Mouse (Mus musculus) kidney, postnatal 0 days (tissue): ENCODE results near the gene Pik3r2. TPM values are rescaled to one million over a fixed set of nuclear protein-coding genes. Genes with fewer than 3 reads are reported as not detected.

Experiments
- ATAC-seq: fragments of 200-750 bp; cut with Nextera tagmentation; replicated peaks from 2 replicates; pipeline ENCODE4 v1.8.0; 2017; ENCODE audit warnings: low read depth, moderate number of reproducible peaks, moderate TSS enrichment, moderate library complexity; ENCODE audit not compliant: low FRiP score
- DNase-seq: peaks from one replicate; pipeline ENCODE4 v3.0.0-alpha.2; 2016; ENCODE audit warnings: low spot score
- H3K27ac ChIP-seq: fragments of 300-500 bp; sonication (generic); 2 replicates; pipeline ENCODE4 v1.5.1; 2014; ENCODE audit warnings: mild to moderate bottlenecking
- H3K27me3 ChIP-seq: fragments of 300-500 bp; sonication (generic); 2 replicates; pipeline ENCODE4 v1.6.1; 2014; ENCODE audit warnings: low read length, mixed read lengths; ENCODE audit not compliant: insufficient read depth
- H3K36me3 ChIP-seq: fragments of 300-500 bp; sonication (generic); 2 replicates; pipeline ENCODE4 v1.6.1; 2014; ENCODE audit warnings: low read length, mixed read lengths; ENCODE audit not compliant: insufficient read depth
- H3K4me1 ChIP-seq: fragments of 300-500 bp; sonication (generic); replicated peaks from 2 replicates; pipeline ENCODE4 v1.6.1; 2014; ENCODE audit warnings: antibody characterized with exemption, low read length, mixed read lengths; ENCODE audit not compliant: insufficient read depth
- H3K4me2 ChIP-seq: fragments of 300-500 bp; sonication (generic); 2 replicates; pipeline ENCODE4 v1.6.1; 2014; ENCODE audit warnings: mild to moderate bottlenecking, low read length, moderate library complexity, mixed read lengths
- H3K4me3 ChIP-seq: fragments of 300-500 bp; sonication (generic); replicated peaks from 2 replicates; pipeline ENCODE4 v1.5.1; 2014; ENCODE audit warnings: low read depth, low read length
- H3K9ac ChIP-seq: fragments of 300-500 bp; sonication (generic); 2 replicates; pipeline ENCODE4 v1.6.1; 2014; ENCODE audit warnings: low read depth, low read length
- H3K9me3 ChIP-seq: fragments of 300-500 bp; sonication (generic); replicated peaks from 2 replicates; pipeline ENCODE4 v1.6.1; 2016; ENCODE audit warnings: low read length, inconsistent platforms, mixed read lengths
- CTCF ChIP-seq: IDR thresholded peaks from 2 replicates; pipeline ENCODE4 v1.5.1; 2016; ENCODE audit warnings: antibody characterized with exemption, low read depth, mild to moderate bottlenecking, moderate library complexity
- WGBS: fragments of 180-500 bp; shearing (Covaris S2); extraction: QIAGEN DNeasy Blood & Tissue Kit; methylation state at CpG from one replicate; pipeline ENCODE4 v1.1.7; 2014; 5-methylcytosine and 5-hydroxymethylcytosine counted together
- polyA plus RNA-seq: library from polyadenylated mRNA; unstranded; fragments of >200 nt; fragmentation: Nextera tagmentation; extraction: Ambion mirVana; gene quantifications from 2 replicates; pipeline ENCODE4 v1.2.1, GENCODE M21; 2015

Pik3r2 gene
- polyA plus RNA-seq, 1 experiment from 2014 or later: 43.8 TPM

DNA sequence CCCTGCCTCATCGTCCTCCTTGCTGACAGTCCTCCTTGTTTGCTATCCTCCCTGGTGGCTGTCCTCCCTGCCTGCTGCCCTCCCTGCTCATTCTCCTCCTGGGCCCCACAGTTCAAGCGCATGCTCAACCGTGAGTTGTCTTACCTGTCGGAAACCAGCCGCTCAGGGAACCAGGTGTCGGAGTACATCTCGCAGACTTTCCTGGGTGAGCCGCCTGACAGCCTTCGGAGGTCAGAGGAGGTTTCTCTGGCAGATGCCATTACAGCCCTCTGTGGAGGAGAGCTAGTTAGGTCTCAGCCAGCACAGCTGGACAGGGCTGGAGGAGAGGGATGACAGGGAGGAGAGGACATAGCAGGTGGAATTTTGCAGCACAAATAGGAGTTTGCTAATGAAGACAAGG is 29.8 kb downstream of the Pik3r2 start:
- H3K4me1 ChIP-seq: 0 out of 2 replicates have a peak, but pooled peaks cover 20% of the 10 kb centered on the region
- 51% methylated on average over 9 of the region's 9 CpGs for WGBS
- 0 out of 2 replicates have a peak, but pooled peaks cover 6% of the 10 kb centered on the region for H3K27me3 ChIP-seq
- no peak overlapping the region for H3K27ac ChIP-seq
- no peak overlapping the region for H3K4me2 ChIP-seq
- ATAC-seq: no peak
- no peak for DNase-seq
- no peak overlapping the region for H3K9ac ChIP-seq
- no peak for TF ChIP-seq CTCF
- no peaks in the 10 kb centered on the region for H3K36me3 ChIP-seq
- no peaks in the 10 kb centered on the region for H3K9me3 ChIP-seq
- no peak overlapping the region for H3K4me3 ChIP-seq

- DNase-seq (no peak), ATAC-seq (0 out of 2 replicates have a peak, but pooled peaks have one; percentile 12)
- H3K4me2 ChIP-seq: no peak overlapping the region
- H3K27me3 ChIP-seq: 0 out of 2 replicates have a peak, but pooled peaks cover 6% of the 10 kb centered on the region
- no peak overlapping the region for H3K27ac ChIP-seq
- 0 out of 2 replicates have a peak, but pooled peaks cover 20% of the 10 kb centered on the region for H3K4me1 ChIP-seq
- no peaks in the 10 kb centered on the region for H3K9me3 ChIP-seq
- H3K36me3 ChIP-seq: no peaks in the 10 kb centered on the region
- 58% methylated on average over 19 of the region's 19 CpGs for WGBS
- TF ChIP-seq CTCF: no peak
- no peak overlapping the region for H3K9ac ChIP-seq
- no peak overlapping the region for H3K4me3 ChIP-seq
These were observed 30.8 kb downstream of the Pik3r2 start for GRCm38 (mm10) chr8:70745691-70746220.

DNA sequence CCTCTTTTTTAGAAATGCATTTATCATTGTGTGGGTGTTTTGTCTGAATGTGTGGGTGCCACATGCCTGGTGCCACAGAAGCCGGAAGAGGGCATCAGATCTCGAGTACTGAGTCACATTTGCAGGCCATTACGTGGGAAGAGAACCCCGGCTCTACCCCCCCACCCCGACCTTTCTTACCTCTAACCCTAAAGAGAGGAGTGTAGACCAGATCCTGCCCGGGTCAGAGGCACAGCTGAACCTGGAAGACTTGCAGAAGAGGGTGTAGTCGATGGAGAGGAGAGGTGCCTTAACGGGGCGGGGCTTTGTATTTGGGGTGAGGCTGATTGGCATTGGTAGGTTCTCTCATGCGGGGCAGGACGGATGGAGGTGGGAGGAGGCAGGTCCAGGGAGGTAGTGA is 31.7 kb downstream of the Pik3r2 start:
- H3K4me1 ChIP-seq: 0 out of 2 replicates have a peak, but pooled peaks cover 20% of the 10 kb centered on the region
- H3K27me3 ChIP-seq: 0 out of 2 replicates have a peak, but pooled peaks cover 6% of the 10 kb centered on the region
- ATAC-seq (no peak), DNase-seq (no peak)
- no peak overlapping the region for H3K4me3 ChIP-seq
- TF ChIP-seq CTCF: no peak
- peak overlapping the region; percentile 42; the same call in 1 of the 2 replicates for H3K4me2 ChIP-seq
- no peaks in the 10 kb centered on the region for H3K9me3 ChIP-seq
- 53% methylated on average over 11 of the region's 11 CpGs for WGBS
- H3K27ac ChIP-seq: no peak overlapping the region
- H3K9ac ChIP-seq: no peak overlapping the region
- no peaks in the 10 kb centered on the region for H3K36me3 ChIP-seq

- no peak overlapping the region for H3K9ac ChIP-seq
- peak; percentile 14; the same call in 1 of the 2 replicates for ATAC-seq
- 0 out of 2 replicates have a peak overlapping the region, but pooled peaks have one; percentile 28 for H3K27ac ChIP-seq
- H3K4me1 ChIP-seq: 0 out of 2 replicates have a peak, but pooled peaks cover 20% of the 10 kb centered on the region
- peak; percentile 48 for DNase-seq
- no peak for TF ChIP-seq CTCF
- 5% methylated on average over 48 of the region's 48 CpGs for WGBS
- peak overlapping the region; percentile 42 for H3K4me2 ChIP-seq
- H3K36me3 ChIP-seq: no peaks in the 10 kb centered on the region
- peak overlapping the region; percentile 16 for H3K4me3 ChIP-seq
- no peaks in the 10 kb centered on the region for H3K9me3 ChIP-seq
- H3K27me3 ChIP-seq: 0 out of 2 replicates have a peak, but pooled peaks cover 6% of the 10 kb centered on the region
These were observed 32.6 kb downstream of the Pik3r2 start for GRCm38 (mm10) chr8:70743656-70744590.

GRCm38 (mm10) chr8:70742981-70743655 is 33.4 kb downstream of the Pik3r2 start:
- 10% methylated on average over 37 of the region's 38 CpGs for WGBS
- peak overlapping the region; percentile 42 for H3K4me2 ChIP-seq
- no peak for TF ChIP-seq CTCF
- H3K36me3 ChIP-seq: no peaks in the 10 kb centered on the region
- 0 out of 2 replicates have a peak, but pooled peaks cover 6% of the 10 kb centered on the region for H3K27me3 ChIP-seq
- H3K4me1 ChIP-seq: 0 out of 2 replicates have a peak, but pooled peaks cover 20% of the 10 kb centered on the region
- H3K4me3 ChIP-seq: no peak overlapping the region
- ATAC-seq: no peak
- H3K9me3 ChIP-seq: no peaks in the 10 kb centered on the region
- DNase-seq: no peak
- H3K9ac ChIP-seq: no peak overlapping the region
- peak overlapping the region; percentile 31; the same call in 1 of the 2 replicates for H3K27ac ChIP-seq

DNA sequence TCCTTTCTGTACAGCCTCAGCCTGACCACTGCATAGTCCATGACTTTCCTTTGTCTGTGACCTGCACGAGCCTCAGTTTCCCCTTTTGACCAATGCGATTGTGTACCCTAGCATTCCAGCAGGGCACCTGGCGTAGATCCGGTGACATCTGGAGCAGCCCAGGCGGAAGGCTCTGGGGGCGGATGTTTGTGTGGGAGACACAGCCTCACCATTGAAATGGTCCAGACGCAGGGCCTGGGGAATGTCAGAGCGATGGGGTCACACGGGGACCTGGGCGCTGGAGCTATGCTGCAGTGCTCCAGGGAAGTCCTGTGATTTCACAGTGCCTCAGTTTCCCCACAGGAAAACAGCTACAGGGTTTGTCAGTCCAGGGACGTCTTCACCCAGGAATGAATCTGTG is 34.3 kb downstream of the Pik3r2 start:
- Histone ChIP-seq H3K27me3 (0 out of 2 replicates have a peak, but pooled peaks cover 6% of the 10 kb centered on the region), H3K9ac (no peak overlapping the region), H3K9me3 (no peaks in the 10 kb centered on the region), H3K27ac (no peak overlapping the region), H3K4me3 (no peak overlapping the region), H3K4me2 (no peak overlapping the region), H3K36me3 (no peaks in the 10 kb centered on the region), H3K4me1 (0 out of 2 replicates have a peak, but pooled peaks cover 20% of the 10 kb centered on the region)
- TF ChIP-seq CTCF: no peak
- 0 out of 2 replicates have a peak, but pooled peaks have one; percentile 18 for ATAC-seq
- WGBS: 49% methylated on average over 11 of the region's 11 CpGs
- no peak for DNase-seq
